Mouse (Mus musculus) midbrain, embryonic 13.5 days (tissue): ENCODE results near the gene Tsr2. TPM values are rescaled to one million over a fixed set of nuclear protein-coding genes. Genes with fewer than 3 reads are reported as not detected.

ENCODE experiments used
- ATAC-seq: fragments of 200-750 bp; cut with Nextera tagmentation; 2 replicates; pipeline ENCODE4 v1.8.0; 2017; ENCODE audit warnings: mild to moderate bottlenecking, moderate TSS enrichment, moderate library complexity
- H3K27ac ChIP-seq: fragments of 300-500 bp; sonication (generic); 2 replicates; pipeline ENCODE4 v1.5.1; 2015; ENCODE audit warnings: inconsistent platforms, mild to moderate bottlenecking, moderate library complexity
- H3K27me3 ChIP-seq: fragments of 300-500 bp; sonication (generic); 2 replicates; pipeline ENCODE4 v1.6.1; 2015; ENCODE audit warnings: mild to moderate bottlenecking, inconsistent platforms
- H3K36me3 ChIP-seq: fragments of 300-500 bp; sonication (generic); 2 replicates; pipeline ENCODE4 v1.6.1; 2015; ENCODE audit warnings: mild to moderate bottlenecking, inconsistent platforms
- H3K4me1 ChIP-seq: fragments of 300-500 bp; sonication (generic); replicated peaks from 2 replicates; pipeline ENCODE4 v1.6.1; 2015; ENCODE audit warnings: inconsistent platforms
- H3K4me2 ChIP-seq: fragments of 300-500 bp; sonication (generic); replicated peaks from 2 replicates; pipeline ENCODE4 v1.6.1; 2015; ENCODE audit warnings: moderate library complexity, mild to moderate bottlenecking, inconsistent platforms
- H3K4me3 ChIP-seq: fragments of 300-500 bp; sonication (generic); replicated peaks from 2 replicates; pipeline ENCODE4 v1.5.1; 2015; ENCODE audit warnings: mild to moderate bottlenecking, inconsistent platforms
- H3K9ac ChIP-seq: fragments of 300-500 bp; sonication (generic); replicated peaks from 2 replicates; pipeline ENCODE4 v1.6.1; 2015; ENCODE audit warnings: mild to moderate bottlenecking, inconsistent platforms
- H3K9me3 ChIP-seq: fragments of 300-500 bp; sonication (generic); 2 replicates; pipeline ENCODE4 v1.6.1; 2016; ENCODE audit warnings: mild to moderate bottlenecking, inconsistent platforms
- WGBS: fragments of 180-500 bp; shearing (Covaris S2); methylation state at CpG from one replicate; pipeline ENCODE4 v1.1.7; 2015; 5-methylcytosine and 5-hydroxymethylcytosine counted together
- polyA plus RNA-seq: library from polyadenylated mRNA; unstranded; fragments of >200 nt; fragmentation: Nextera tagmentation; extraction: Ambion mirVana; gene quantifications from 2 replicates; pipeline ENCODE4 v1.2.1, GENCODE M21; 2015

Gene Tsr2
- polyA plus RNA-seq, 1 experiment from 2014 or later, result 38.3 TPM

- H3K9me3 ChIP-seq, result no peaks in the 10 kb centered on the region
- no peak overlapping the region for H3K4me3 ChIP-seq
- H3K4me2 ChIP-seq, result no peak overlapping the region
- no peak for ATAC-seq
- no peaks in the 10 kb centered on the region; the same call in 1 of the 2 replicates for H3K27me3 ChIP-seq
- H3K27ac ChIP-seq, result no peak overlapping the region
- H3K9ac ChIP-seq, result no peak overlapping the region
- WGBS, result 91% methylated on average over 7 of the region's 7 CpGs
- no peaks in the 10 kb centered on the region for H3K4me1 ChIP-seq
- H3K36me3 ChIP-seq, result peaks cover 29% of the 10 kb centered on the region
Measured at GRCm38 (mm10) chrX:151066071-151066666, 30.2 kb downstream of the Tsr2 start.

GRCm38 (mm10) chrX:151061615-151062299, 34.6 kb downstream of the Tsr2 start:
- H3K4me1 ChIP-seq, result no peaks in the 10 kb centered on the region
- ATAC-seq, result no peak
- no peak overlapping the region for H3K4me2 ChIP-seq
- WGBS, result 74% methylated on average over 3 of the region's 3 CpGs
- H3K36me3 ChIP-seq, result 0 out of 2 replicates have a peak, but pooled peaks cover 2% of the 10 kb centered on the region
- no peaks in the 10 kb centered on the region for H3K27me3 ChIP-seq
- H3K27ac ChIP-seq, result no peak overlapping the region
- no peak overlapping the region for H3K9ac ChIP-seq
- H3K4me3 ChIP-seq, result no peak overlapping the region
- no peaks in the 10 kb centered on the region for H3K9me3 ChIP-seq

GRCm38 (mm10) chrX:151059346-151059745, 37.0 kb downstream of the Tsr2 start:
- 79% methylated on average over 1 of the region's 1 CpGs for WGBS
- Histone ChIP-seq H3K36me3 (no peaks in the 10 kb centered on the region), H3K4me2 (no peak overlapping the region), H3K27me3 (no peaks in the 10 kb centered on the region), H3K9me3 (no peaks in the 10 kb centered on the region), H3K4me3 (no peak overlapping the region), H3K27ac (no peak overlapping the region), H3K9ac (no peak overlapping the region), H3K4me1 (no peaks in the 10 kb centered on the region; the same call in 1 of the 2 replicates)
- no peak for ATAC-seq

- no peak overlapping the region for H3K27ac ChIP-seq
- H3K36me3 ChIP-seq, result no peaks in the 10 kb centered on the region
- H3K4me2 ChIP-seq, result no peak overlapping the region
- 20% methylated on average over 1 of the region's 1 CpGs for WGBS
- peaks cover 5% of the 10 kb centered on the region; the same call in 1 of the 2 replicates for H3K4me1 ChIP-seq
- no peaks in the 10 kb centered on the region for H3K27me3 ChIP-seq
- no peak for ATAC-seq
- no peak overlapping the region for H3K9ac ChIP-seq
- no peak overlapping the region for H3K4me3 ChIP-seq
- H3K9me3 ChIP-seq, result no peaks in the 10 kb centered on the region
Measured at GRCm38 (mm10) chrX:151055559-151055958, 40.8 kb downstream of the Tsr2 start.

- WGBS, result 64% methylated on average over 5 of the region's 6 CpGs
- Histone ChIP-seq H3K27ac (no peak overlapping the region), H3K36me3 (no peaks in the 10 kb centered on the region), H3K4me3 (no peak overlapping the region), H3K9ac (no peak overlapping the region), H3K4me1 (peaks cover 15% of the 10 kb centered on the region), H3K4me2 (no peak overlapping the region), H3K9me3 (no peaks in the 10 kb centered on the region), H3K27me3 (no peaks in the 10 kb centered on the region)
- no peak for ATAC-seq
Measured at GRCm38 (mm10) chrX:151054489-151054888, 41.9 kb downstream of the Tsr2 start.

- Histone ChIP-seq H3K4me1 (peaks cover 29% of the 10 kb centered on the region), H3K36me3 (no peaks in the 10 kb centered on the region), H3K4me2 (no peak overlapping the region), H3K4me3 (no peak overlapping the region), H3K27ac (no peak overlapping the region), H3K27me3 (no peaks in the 10 kb centered on the region), H3K9me3 (no peaks in the 10 kb centered on the region), H3K9ac (no peak overlapping the region)
- 76% methylated on average over 7 of the region's 7 CpGs for WGBS
- ATAC-seq, result no peak
Measured at GRCm38 (mm10) chrX:151050337-151050736, 46.0 kb downstream of the Tsr2 start.

GRCm38 (mm10) chrX:151049661-151050215, 46.6 kb downstream of the Tsr2 start:
- WGBS, result 56% methylated on average over 8 of the region's 8 CpGs
- no peak for ATAC-seq
- no peaks in the 10 kb centered on the region for H3K27me3 ChIP-seq
- no peak overlapping the region for H3K9ac ChIP-seq
- H3K27ac ChIP-seq, result no peak overlapping the region
- H3K36me3 ChIP-seq, result no peaks in the 10 kb centered on the region
- peaks cover 29% of the 10 kb centered on the region for H3K4me1 ChIP-seq
- no peaks in the 10 kb centered on the region for H3K9me3 ChIP-seq
- peak overlapping the region; percentile 69 for H3K4me2 ChIP-seq
- no peak overlapping the region for H3K4me3 ChIP-seq

- Histone ChIP-seq H3K9ac (peak overlapping the region; percentile 84), H3K4me3 (peak overlapping the region; percentile 69), H3K4me2 (peak overlapping the region; percentile 69), H3K4me1 (peaks cover 29% of the 10 kb centered on the region), H3K9me3 (no peaks in the 10 kb centered on the region), H3K36me3 (no peaks in the 10 kb centered on the region), H3K27me3 (no peaks in the 10 kb centered on the region), H3K27ac (peak overlapping the region; percentile 93)
- WGBS, result 38% methylated on average over 41 of the region's 56 CpGs
- ATAC-seq, result peak; percentile 71
Measured at GRCm38 (mm10) chrX:151047431-151048058, 48.8 kb downstream of the Tsr2 start.

GRCm38 (mm10) chrX:151046777-151047430, 49.4 kb downstream of the Tsr2 start:
- H3K27me3 ChIP-seq, result no peaks in the 10 kb centered on the region
- peak overlapping the region; percentile 69 for H3K4me2 ChIP-seq
- H3K36me3 ChIP-seq, result no peaks in the 10 kb centered on the region
- peak overlapping the region; percentile 84 for H3K9ac ChIP-seq
- H3K9me3 ChIP-seq, result no peaks in the 10 kb centered on the region
- peak overlapping the region; percentile 93 for H3K27ac ChIP-seq
- 31% methylated on average over 36 of the region's 62 CpGs for WGBS
- peak; percentile 92 for ATAC-seq
- H3K4me3 ChIP-seq, result peak overlapping the region; percentile 69
- peaks cover 29% of the 10 kb centered on the region for H3K4me1 ChIP-seq

- Histone ChIP-seq H3K27me3 (no peaks in the 10 kb centered on the region), H3K9ac (peak overlapping the region; percentile 84; the same call in 1 of the 2 replicates), H3K36me3 (no peaks in the 10 kb centered on the region), H3K4me3 (peak overlapping the region; percentile 69), H3K27ac (peak overlapping the region; percentile 93), H3K9me3 (no peaks in the 10 kb centered on the region), H3K4me2 (peak overlapping the region; percentile 69), H3K4me1 (peaks cover 29% of the 10 kb centered on the region)
- WGBS, result 51% methylated on average over 11 of the region's 11 CpGs
- ATAC-seq, result no peak
Measured at GRCm38 (mm10) chrX:151046321-151046720, 50.0 kb downstream of the Tsr2 start.

GRCm38 (mm10) chrX:151045850-151046249, 50.5 kb downstream of the Tsr2 start, which contains the start of gene Fgd1:
Gene Fgd1, plus strand, starts transcription at chrX:151046150.
- Histone ChIP-seq H3K27ac (peak within 1 kb of the TSS; percentile 93), H3K4me3 (peak within 1 kb of the TSS; percentile 69), H3K4me2 (peak within 1 kb of the TSS; percentile 69), H3K9me3 (no peaks in the 10 kb centered on the region), H3K27me3 (no peaks in the 10 kb centered on the region), H3K9ac (peak within 1 kb of the TSS; percentile 84), H3K4me1 (peaks cover 27% of the 10 kb centered on the region), H3K36me3 (no peaks in the 10 kb centered on the region)
- ATAC-seq, result no peak
- 97% methylated on average over 8 of the region's 8 CpGs for WGBS
